Mouse (Mus musculus): ENCODE data around the gene Mier2. TPM values are rescaled to one million over a fixed set of nuclear protein-coding genes. Genes with fewer than 3 reads are reported as not detected.

Gene Mier2
- polyA plus RNA-seq, 1 experiment: 63.7 TPM

GRCm38 (mm10) chr10:79495886-79496285 lies 59.1 kb downstream of the Mier2 start:
- Histone ChIP-seq H3K27ac (ENCODE audit: insufficient read depth, low read length) (no peak overlapping the region), H3K36me3 (ENCODE audit: control insufficient read depth, insufficient read depth, low read length) (no peaks in the 10 kb centered on the region), H3K4me1 (ENCODE audit: control insufficient read depth, insufficient read depth, insufficient read length) (no peaks in the 10 kb centered on the region), H3K4me3 (ENCODE audit: extremely low read depth, insufficient read depth, insufficient read length) (no peak overlapping the region), H3K27me3 (ENCODE audit: control insufficient read depth, insufficient read depth, low read length) (no peaks in the 10 kb centered on the region)
- WGBS: 70% methylated on average over 3 of the region's 3 CpGs
- no peak for TF ChIP-seq CTCF (IDR thresholded peaks at IDR 0.05; ENCODE audit: extremely low read depth, insufficient read depth, insufficient read length, insufficient replicate concordance)
- no peak for TF ChIP-seq POLR2A (IDR thresholded peaks at IDR 0.05; ENCODE audit: low read depth, low read length)
- DNase-seq (ENCODE audit: low read depth in 1 of 2, low spot score in 2 of 2): no peak

Other genes starting within 250 kb of the Mier2 start
- not detected in 2 replicates for gene Vmn2r82, start 198.7 kb downstream of the Mier2 start, polyA plus RNA-seq (2012; rRNA removed)
- gene Vmn2r83, start 86.5 kb downstream of the Mier2 start, polyA plus RNA-seq (2012; rRNA removed): not detected in 2 replicates
- gene Plpp2, start 21.4 kb downstream of the Mier2 start, polyA plus RNA-seq (2012; rRNA removed): 6.7 and 8.9 TPM in 2 replicates
- 0.18 and 0.72 TPM in 2 replicates for gene Theg, start 32.1 kb upstream of the Mier2 start, polyA plus RNA-seq (2012; rRNA removed)
- gene C2cd4c, start 58.8 kb upstream of the Mier2 start, polyA plus RNA-seq (2012; rRNA removed): not detected in 2 replicates
- 1.0 and 1.3 TPM in 2 replicates for gene Shc2, start 82.7 kb upstream of the Mier2 start, polyA plus RNA-seq (2012; rRNA removed)
- not detected in 2 replicates for gene Odf3l2, start 90.5 kb upstream of the Mier2 start, polyA plus RNA-seq (2012; rRNA removed)
- 22.0 and 33.9 TPM in 2 replicates for gene Madcam1, start 109.4 kb upstream of the Mier2 start, polyA plus RNA-seq (2012; rRNA removed)
- 47.9 and 77.7 TPM in 2 replicates for gene Tpgs1, start 114.2 kb upstream of the Mier2 start, polyA plus RNA-seq (2012; rRNA removed)
- gene Cdc34, start 127.0 kb upstream of the Mier2 start, polyA plus RNA-seq (2012; rRNA removed): 119 and 143 TPM in 2 replicates
- 1.7 and 1.8 TPM in 2 replicates for gene Gzmm, start 133.8 kb upstream of the Mier2 start, polyA plus RNA-seq (2012; rRNA removed)
- 208 and 255 TPM in 2 replicates for gene Bsg, start 149.3 kb upstream of the Mier2 start, polyA plus RNA-seq (2012; rRNA removed)
- 0.77 and 1.5 TPM in 2 replicates for gene Hcn2, start 161.4 kb upstream of the Mier2 start, polyA plus RNA-seq (2012; rRNA removed)
- 60.5 and 62.5 TPM in 2 replicates for gene Polrmt, start 191.4 kb upstream of the Mier2 start, polyA plus RNA-seq (2012; rRNA removed)
- not detected in 2 replicates for gene Fgf22, start 199.9 kb upstream of the Mier2 start, polyA plus RNA-seq (2012; rRNA removed)
- gene Rnf126, start 211.8 kb upstream of the Mier2 start, polyA plus RNA-seq (2012; rRNA removed): 122 and 217 TPM in 2 replicates
- gene Fstl3, start 222.1 kb upstream of the Mier2 start, polyA plus RNA-seq (2012; rRNA removed): 5.8 and 10.9 TPM in 2 replicates
- 1.4 and 1.6 TPM in 2 replicates for gene Prss57, start 235.8 kb upstream of the Mier2 start, polyA plus RNA-seq (2012; rRNA removed)
- gene Palm, start 238.4 kb upstream of the Mier2 start, polyA plus RNA-seq (2012; rRNA removed): 9.2 and 14.6 TPM in 2 replicates